Mouse (Mus musculus): ENCODE measurements at regions not wholly inside any gene's neighbourhood (a gene's known extent, or its start where the extent isn't known, plus 50 kb on each side); places are given as distances from the start of the nearest gene placed in this dataset.

DNA sequence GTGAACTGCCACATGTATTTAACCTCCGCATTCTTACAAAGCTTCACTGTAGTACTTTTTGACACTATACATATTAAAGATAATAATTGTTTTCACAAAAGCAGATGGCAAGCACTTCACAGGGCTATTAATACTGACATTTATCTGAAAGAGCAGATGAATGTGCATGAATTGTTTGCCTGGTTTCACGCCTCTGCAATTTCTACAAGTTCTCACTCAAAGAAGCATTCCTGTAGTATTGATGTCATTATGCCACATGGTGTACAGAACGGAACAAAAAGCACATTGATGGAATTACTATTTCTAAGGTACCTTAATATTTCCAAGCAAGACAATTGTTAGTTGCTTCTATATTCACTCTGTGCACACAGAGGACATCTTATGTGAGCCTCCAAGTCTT, 684.3 kb downstream of the Lrfn5 start:
- no peak for DNase-seq (ENCODE audit: low read depth, low spot score)

DNA sequence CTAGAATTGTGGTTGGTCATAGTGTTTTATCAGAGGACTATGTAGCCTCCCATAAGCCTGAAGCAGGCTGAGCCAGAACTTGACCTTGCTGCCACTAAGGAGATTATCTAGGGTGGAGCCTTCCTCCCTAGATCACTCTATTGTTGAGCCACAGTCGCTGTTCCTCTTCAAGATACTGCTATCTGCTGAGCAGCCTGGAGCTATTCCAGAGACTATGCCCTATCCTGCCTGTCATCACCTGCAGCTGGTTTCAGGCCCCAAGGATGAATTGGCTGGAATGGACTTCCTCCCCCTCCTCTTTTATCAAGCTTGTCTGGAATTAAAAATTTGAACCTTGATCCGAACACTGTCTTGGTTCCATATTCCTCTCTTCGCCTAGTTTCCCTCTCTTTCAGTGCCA, 709.9 kb downstream of the Lrfn5 start:
- peak; percentile 15 for DNase-seq (ENCODE audit: low read depth, low spot score)

Measured in ZHBTc4 (cell line).